Mouse (Mus musculus) mesoderm, embryonic 11.5 days (tissue): ENCODE measurements around the gene Rpl19.

Experiments
- DNase-seq: peaks from one replicate; pipeline ENCODE4 v3.0.0-alpha.2; 2012; ENCODE audit warnings: low read depth, low spot score

Rpl19 gene

DNA sequence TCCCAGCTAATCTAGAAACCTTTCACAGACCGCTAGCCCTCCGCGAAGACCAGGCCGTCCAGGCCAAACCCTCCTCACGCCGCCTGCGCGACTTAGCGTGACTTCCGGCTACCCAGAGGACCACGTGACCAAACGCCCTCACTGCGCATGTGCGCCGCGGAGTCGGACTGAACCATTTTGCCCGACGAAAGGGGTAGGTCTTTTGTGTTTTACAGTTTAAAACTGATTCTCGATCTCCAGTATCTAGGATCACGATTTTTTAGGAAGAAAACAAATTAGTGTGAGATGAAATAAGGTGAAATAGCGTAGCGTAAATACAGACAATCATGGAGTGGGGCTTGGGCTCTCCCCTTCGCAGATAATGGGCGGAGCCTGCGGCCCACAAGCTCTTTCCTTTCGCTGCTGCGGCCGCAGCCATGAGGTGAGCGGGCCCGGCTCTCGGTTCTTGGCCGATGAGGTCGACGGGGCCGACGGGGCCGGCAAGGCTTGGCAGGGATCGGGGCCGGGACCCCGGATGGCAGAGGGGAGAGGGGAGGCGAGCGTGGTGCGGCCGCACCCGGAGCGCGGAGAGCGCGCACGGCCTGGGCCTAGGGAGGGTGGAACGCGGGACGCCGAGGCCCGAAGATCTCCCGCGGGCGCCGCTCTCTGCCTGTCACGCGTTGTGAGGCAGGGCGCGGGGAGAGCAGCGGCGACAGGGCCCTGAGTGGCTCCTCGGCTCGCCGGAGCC lies at the start of gene Rpl19:
TSS of gene Rpl19 (plus strand) at position 141 of the 727 bp plus-strand sequence.
- DNase-seq = peak; percentile 96

DNA sequence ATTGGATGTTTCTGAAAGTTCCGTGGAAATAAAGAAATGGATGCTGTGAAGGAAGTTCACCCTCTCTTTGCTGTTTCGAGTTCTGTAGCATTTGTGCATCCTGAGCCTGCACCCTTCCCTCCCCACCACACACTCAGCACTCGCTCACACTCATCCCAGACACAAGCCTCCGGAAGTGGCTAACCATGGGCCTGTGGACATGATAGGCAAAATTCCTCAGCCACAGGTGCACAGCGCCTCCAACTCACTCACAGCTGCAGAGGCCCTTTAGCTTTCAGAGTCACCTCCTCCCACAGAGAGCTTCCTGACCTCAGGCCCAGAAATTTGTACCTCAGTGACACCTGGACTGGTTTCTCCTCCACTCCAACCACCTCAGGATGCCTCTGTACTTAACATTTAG lies 48.7 kb upstream of the Rpl19 start:
- no peak for DNase-seq

GRCm38 (mm10) chr11:97978392-97978791 lies 48.1 kb upstream of the Rpl19 start:
- no peak for DNase-seq

GRCm38 (mm10) chr11:97979824-97980495 lies 46.5 kb upstream of the Rpl19 start:
- DNase-seq = no peak

- DNase-seq = no peak
Observed at GRCm38 (mm10) chr11:97980531-97980966, 46.0 kb upstream of the Rpl19 start.

- DNase-seq = no peak
Observed at GRCm38 (mm10) chr11:97982721-97983120, 43.8 kb upstream of the Rpl19 start.

- no peak for DNase-seq
Observed at GRCm38 (mm10) chr11:97983506-97983905, 43.0 kb upstream of the Rpl19 start.

DNA sequence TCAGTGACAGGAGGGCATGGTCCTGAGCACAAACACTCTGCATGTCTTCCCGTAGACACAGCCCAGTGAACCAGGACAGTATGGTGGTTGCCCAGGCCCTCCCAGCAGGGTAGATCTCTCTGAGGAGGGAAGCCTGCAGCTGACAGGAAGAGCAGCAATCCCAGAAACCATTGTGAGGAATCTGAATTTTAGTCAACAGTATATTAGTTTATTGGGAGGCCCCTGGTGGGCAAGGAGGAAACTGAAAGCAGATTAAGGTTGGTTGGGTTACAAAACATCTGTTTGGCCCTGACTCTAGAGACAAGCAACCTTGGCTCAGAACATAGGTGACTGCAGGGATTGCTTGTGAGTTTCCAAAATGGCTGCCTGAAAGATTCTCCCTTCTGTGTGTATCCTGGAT lies 42.5 kb upstream of the Rpl19 start:
- DNase-seq = no peak

DNA sequence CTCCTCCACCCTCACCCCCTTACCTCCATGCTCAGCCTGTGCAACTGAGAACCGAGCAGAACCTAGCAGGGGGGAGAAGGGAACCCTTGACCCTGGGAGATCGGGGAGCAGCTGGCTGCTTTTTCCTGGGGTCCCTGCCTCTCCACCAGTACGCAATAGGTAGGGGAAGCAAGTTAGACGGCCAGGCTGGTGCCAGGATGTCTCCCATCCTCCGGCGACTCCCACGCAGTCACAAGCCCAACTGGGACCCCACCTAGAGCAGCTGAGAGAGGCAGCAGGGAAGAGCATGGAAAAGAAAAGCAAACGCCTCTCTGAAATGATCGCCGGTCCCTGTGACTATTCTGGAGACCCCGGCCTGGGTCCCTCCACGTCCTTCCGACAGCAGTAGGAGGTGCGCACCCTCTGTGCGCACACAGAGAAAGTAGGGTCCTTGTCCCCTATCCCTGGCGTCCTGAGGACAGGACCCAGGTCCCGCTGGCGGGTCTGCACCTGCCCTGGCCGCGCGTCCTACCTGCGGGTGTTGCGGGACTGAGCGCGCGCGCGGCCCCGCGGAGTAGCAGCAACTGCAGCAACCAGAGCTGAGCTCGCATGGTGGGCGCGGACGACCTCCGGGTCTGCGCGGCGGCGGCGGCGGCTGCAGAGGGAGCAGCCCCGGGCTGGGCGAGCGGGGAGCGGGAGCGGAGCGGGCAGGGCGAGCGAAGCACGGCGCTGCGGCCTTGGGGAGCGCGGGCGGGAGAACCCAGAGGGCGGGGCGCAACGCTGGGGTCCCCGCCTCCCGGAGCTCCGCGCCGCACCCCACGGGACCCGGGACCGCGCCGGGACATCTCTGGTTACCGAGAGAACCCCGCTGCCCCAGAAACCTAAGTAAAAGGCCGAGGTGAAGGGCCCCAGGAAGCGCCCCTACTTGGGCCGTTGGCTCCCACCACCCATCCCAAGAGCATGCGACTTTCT lies 40.5 kb upstream of the Rpl19 start, which contains the start of gene Plxdc1:
TSS of gene Plxdc1 (minus strand) at position 718 of the 951 bp plus-strand sequence.
- no peak for DNase-seq

GRCm38 (mm10) chr11:97986738-97987465 lies 39.6 kb upstream of the Rpl19 start:
- DNase-seq = no peak

- peak; percentile 96 for DNase-seq
Observed at GRCm38 (mm10) chr11:97987551-97988526, 38.7 kb upstream of the Rpl19 start.

DNA sequence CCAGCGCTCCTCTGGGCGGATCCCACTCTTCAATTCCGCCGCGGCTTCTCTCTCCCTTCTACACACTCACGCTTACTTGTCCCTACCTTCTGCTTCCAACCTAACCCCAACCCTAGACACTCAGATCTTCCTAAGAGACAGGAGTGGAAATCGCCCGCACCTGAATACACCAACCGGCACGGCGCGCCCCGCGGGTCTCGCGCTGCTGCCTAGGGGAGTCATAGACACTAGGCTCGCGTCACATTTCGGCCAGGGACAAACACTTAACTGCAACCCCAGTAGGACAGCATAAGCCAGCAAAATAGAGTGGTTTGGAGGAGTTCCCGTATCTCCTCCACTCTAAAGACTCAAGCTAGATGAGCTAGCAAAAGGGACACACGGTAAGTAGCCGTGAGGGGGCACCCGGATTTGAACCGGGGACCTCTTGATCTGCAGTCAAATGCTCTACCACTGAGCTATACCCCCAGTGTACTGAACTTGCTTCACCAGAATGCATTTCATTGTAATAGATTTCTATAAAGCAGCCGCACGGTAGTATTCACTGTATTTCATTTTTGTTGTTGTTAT lies 37.9 kb upstream of the Rpl19 start:
- peak; percentile 88 for DNase-seq

- peak; percentile 81 for DNase-seq
Observed at GRCm38 (mm10) chr11:97994539-97995100, 31.9 kb upstream of the Rpl19 start.

GRCm38 (mm10) chr11:97995564-97996288 lies 30.8 kb upstream of the Rpl19 start, which contains the start of gene Arl5c:
TSS of gene Arl5c (minus strand) at chr11:97996181.
- peak; percentile 55 for DNase-seq

GRCm38 (mm10) chr11:97996691-97997090 lies 29.8 kb upstream of the Rpl19 start:
- DNase-seq = no peak

GRCm38 (mm10) chr11:97997387-97997960 lies 29.0 kb upstream of the Rpl19 start:
- DNase-seq = no peak

DNA sequence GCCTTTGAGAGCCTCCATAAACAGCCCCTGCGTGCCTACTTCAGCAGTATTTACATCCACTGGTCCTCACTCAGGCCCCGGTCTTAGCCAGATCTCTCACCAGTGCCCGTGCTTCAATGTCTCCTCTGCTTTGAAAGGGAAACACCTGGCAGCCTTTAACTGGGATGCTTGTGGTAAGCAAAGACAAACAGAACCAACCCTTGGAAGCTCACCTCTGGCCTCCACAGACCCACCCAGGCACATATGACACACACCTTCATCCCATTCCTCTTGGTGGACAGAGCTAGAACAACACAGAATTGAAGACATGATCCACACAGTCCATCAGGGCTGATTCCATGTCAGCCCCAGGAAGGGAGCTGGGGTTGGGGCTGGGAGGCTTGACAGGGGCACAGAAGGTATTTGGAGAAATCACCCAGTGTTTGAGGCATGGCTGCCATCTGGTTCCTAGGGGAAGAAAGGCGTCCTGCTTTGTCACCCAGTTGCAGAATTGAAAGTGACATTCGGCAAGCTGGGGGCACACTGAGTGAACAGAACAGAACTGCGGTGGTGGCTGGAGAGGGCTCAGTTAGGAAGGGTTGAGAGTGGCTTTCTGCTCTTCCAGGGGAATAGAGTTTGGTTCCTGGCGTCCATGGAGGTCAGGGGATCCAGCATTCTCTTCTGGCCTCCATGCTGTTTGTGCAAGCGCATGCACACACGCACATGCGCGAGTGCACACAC lies 28.3 kb upstream of the Rpl19 start:
- DNase-seq = no peak
